Mouse (Mus musculus): ENCODE measurements around the gene Zfp414. TPM values are rescaled to one million over a fixed set of nuclear protein-coding genes. Genes with fewer than 3 reads are reported as not detected.
"Not testable (repeated sequence)": the region's sequence is repeated elsewhere in the genome, so short reads cannot be mapped to it uniquely, and the experiment has no call there.

Gene Zfp414
- polyA plus RNA-seq, 1 experiment from 2014 or later, result 51.9 TPM

DNA sequence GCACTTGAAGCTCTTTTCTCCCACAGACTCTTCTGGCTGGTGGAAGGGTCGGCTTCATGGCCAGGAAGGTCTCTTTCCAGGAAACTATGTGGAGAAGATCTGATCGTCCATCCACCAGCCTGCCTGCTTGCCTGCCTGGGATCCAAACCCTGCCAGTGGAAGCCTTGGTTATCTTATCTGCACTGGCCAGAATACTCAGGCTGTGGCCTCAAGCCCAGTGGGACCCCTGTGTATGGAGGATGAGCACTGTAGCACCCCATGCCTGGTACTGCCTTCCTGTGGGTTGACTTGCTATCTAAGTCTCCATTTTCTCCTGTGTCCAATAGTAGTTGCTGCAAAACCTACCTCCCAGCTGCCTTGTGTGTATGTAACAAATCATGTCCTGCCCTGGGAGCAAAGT is 21.6 kb upstream of the Zfp414 start:
- Histone ChIP-seq H3K4me3 (ENCODE audit: low read depth, low read length) (no peak overlapping the region), H3K27me3 (replicated peaks; ENCODE audit: control insufficient read depth, insufficient read depth, low read length) (no peaks in the 10 kb centered on the region), H3K27ac (replicated peaks; ENCODE audit: low read depth, low read length) (no peak overlapping the region), H3K4me1 (ENCODE audit: control insufficient read depth, insufficient read depth, low read length) (no peaks in the 10 kb centered on the region), H3K9me3 (ENCODE audit: control insufficient read depth, low read length) (no peaks in the 10 kb centered on the region), H3K9ac (ENCODE audit: low read depth, low read length) (no peak overlapping the region), H3K4me2 (ENCODE audit: low read depth, low read length) (no peak overlapping the region), H3K36me3 (ENCODE audit: control insufficient read depth, insufficient read depth, low read length) (no peaks in the 10 kb centered on the region)
- ATAC-seq (ENCODE audit: low read depth) (no peak), DNase-seq (ENCODE audit: low spot score) (no peak)
- 86% methylated on average over 2 of the region's 2 CpGs for WGBS

DNA sequence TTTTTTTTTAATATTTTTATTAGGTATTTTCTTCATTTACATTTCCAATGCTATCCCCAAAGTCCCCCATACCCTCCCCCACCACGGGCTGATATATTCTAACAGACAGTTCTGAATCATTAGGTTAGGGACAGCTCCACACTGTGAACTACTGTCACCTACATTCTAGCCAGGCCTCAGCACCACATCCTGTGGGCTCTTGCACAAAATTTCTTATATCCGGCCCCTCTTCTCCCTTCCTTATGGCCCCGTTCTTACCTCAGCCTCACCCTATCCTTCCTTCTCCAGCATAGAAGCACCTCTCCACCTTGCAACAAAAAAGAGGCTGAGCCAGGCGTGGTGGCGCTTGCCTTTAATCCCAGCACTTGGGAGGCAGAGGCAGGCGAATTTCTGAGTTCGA is 18.3 kb upstream of the Zfp414 start:
- no peak overlapping the region for H3K27ac ChIP-seq (replicated peaks; ENCODE audit: low read depth, low read length)
- no peaks in the 10 kb centered on the region for H3K4me1 ChIP-seq (ENCODE audit: control insufficient read depth, insufficient read depth, low read length)
- H3K36me3 ChIP-seq (ENCODE audit: control insufficient read depth, insufficient read depth, low read length), result no peaks in the 10 kb centered on the region
- H3K4me3 ChIP-seq (ENCODE audit: low read depth, low read length), result no peak overlapping the region
- 86% methylated on average over 7 of the region's 7 CpGs for WGBS
- no peak overlapping the region for H3K4me2 ChIP-seq (ENCODE audit: low read depth, low read length)
- ATAC-seq (ENCODE audit: low read depth), result no peak
- no peaks in the 10 kb centered on the region for H3K27me3 ChIP-seq (replicated peaks; ENCODE audit: control insufficient read depth, insufficient read depth, low read length)
- no peak overlapping the region for H3K9ac ChIP-seq (ENCODE audit: low read depth, low read length)
- DNase-seq (ENCODE audit: low spot score), result no peak
- H3K9me3 ChIP-seq (ENCODE audit: control insufficient read depth, low read length), result no peaks in the 10 kb centered on the region

DNA sequence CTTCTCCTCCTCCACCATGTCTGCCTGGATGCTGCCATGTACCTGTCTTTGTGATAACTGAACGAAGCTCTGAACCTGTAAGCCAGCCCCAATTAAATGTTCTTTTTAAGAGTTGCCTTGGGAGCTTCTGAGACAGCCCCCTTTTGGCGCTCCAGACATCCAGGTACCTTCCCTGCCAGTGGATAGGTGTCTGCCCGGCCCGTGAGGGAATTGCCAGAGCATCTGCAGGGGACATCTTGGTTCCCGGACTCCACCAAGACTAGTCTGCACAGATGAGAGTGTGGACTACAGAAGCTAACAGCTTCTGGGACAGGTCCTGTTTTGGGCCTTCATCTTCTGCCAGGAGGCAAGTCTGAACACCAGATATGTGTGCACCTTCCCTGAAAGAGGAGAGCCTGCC is 15.2 kb upstream of the Zfp414 start:
- not testable (repeated sequence) for H3K4me3 ChIP-seq (ENCODE audit: low read depth, low read length); H3K4me1 ChIP-seq (ENCODE audit: control insufficient read depth, insufficient read depth, low read length); DNase-seq (ENCODE audit: low spot score); H3K27me3 ChIP-seq (replicated peaks; ENCODE audit: control insufficient read depth, insufficient read depth, low read length); ATAC-seq (ENCODE audit: low read depth); H3K4me2 ChIP-seq (ENCODE audit: low read depth, low read length); H3K9ac ChIP-seq (ENCODE audit: low read depth, low read length); H3K36me3 ChIP-seq (ENCODE audit: control insufficient read depth, insufficient read depth, low read length); H3K27ac ChIP-seq (replicated peaks; ENCODE audit: low read depth, low read length); H3K9me3 ChIP-seq (ENCODE audit: control insufficient read depth, low read length)
- 78% methylated on average over 5 of the region's 5 CpGs for WGBS

GRCm38 (mm10) chr17:33627281-33627680 is 1.6 kb upstream of the Zfp414 start:
- Histone ChIP-seq H3K27me3 (replicated peaks; ENCODE audit: control insufficient read depth, insufficient read depth, low read length) (no peaks in the 10 kb centered on the region), H3K4me1 (ENCODE audit: control insufficient read depth, insufficient read depth, low read length) (peaks cover 17% of the 10 kb centered on the region), H3K9ac (ENCODE audit: low read depth, low read length) (no peak overlapping the region), H3K9me3 (ENCODE audit: control insufficient read depth, low read length) (no peaks in the 10 kb centered on the region), H3K36me3 (ENCODE audit: control insufficient read depth, insufficient read depth, low read length) (peaks cover 23% of the 10 kb centered on the region), H3K4me3 (ENCODE audit: low read depth, low read length) (no peak overlapping the region), H3K27ac (replicated peaks; ENCODE audit: low read depth, low read length) (no peak overlapping the region), H3K4me2 (ENCODE audit: low read depth, low read length) (no peak overlapping the region)
- DNase-seq (ENCODE audit: low spot score) (no peak), ATAC-seq (ENCODE audit: low read depth) (no peak)
- WGBS, result 90% methylated on average over 3 of the region's 3 CpGs

GRCm38 (mm10) chr17:33629487-33630125 is 716 bp downstream of the Zfp414 start:
- H3K4me1 ChIP-seq (ENCODE audit: control insufficient read depth, insufficient read depth, low read length), result peaks cover 17% of the 10 kb centered on the region
- ATAC-seq (ENCODE audit: low read depth) (no peak), DNase-seq (ENCODE audit: low spot score) (no peak)
- H3K9me3 ChIP-seq (ENCODE audit: control insufficient read depth, low read length), result no peaks in the 10 kb centered on the region
- H3K4me2 ChIP-seq (ENCODE audit: low read depth, low read length), result peak overlapping the region; percentile 65
- H3K36me3 ChIP-seq (ENCODE audit: control insufficient read depth, insufficient read depth, low read length), result peaks cover 27% of the 10 kb centered on the region
- H3K27ac ChIP-seq (replicated peaks; ENCODE audit: low read depth, low read length), result peak overlapping the region; percentile 96
- H3K4me3 ChIP-seq (ENCODE audit: low read depth, low read length), result peak overlapping the region; percentile 57
- 72% methylated on average over 12 of the region's 12 CpGs for WGBS
- H3K27me3 ChIP-seq (replicated peaks; ENCODE audit: control insufficient read depth, insufficient read depth, low read length), result no peaks in the 10 kb centered on the region
- peak overlapping the region; percentile 77 for H3K9ac ChIP-seq (ENCODE audit: low read depth, low read length)

DNA sequence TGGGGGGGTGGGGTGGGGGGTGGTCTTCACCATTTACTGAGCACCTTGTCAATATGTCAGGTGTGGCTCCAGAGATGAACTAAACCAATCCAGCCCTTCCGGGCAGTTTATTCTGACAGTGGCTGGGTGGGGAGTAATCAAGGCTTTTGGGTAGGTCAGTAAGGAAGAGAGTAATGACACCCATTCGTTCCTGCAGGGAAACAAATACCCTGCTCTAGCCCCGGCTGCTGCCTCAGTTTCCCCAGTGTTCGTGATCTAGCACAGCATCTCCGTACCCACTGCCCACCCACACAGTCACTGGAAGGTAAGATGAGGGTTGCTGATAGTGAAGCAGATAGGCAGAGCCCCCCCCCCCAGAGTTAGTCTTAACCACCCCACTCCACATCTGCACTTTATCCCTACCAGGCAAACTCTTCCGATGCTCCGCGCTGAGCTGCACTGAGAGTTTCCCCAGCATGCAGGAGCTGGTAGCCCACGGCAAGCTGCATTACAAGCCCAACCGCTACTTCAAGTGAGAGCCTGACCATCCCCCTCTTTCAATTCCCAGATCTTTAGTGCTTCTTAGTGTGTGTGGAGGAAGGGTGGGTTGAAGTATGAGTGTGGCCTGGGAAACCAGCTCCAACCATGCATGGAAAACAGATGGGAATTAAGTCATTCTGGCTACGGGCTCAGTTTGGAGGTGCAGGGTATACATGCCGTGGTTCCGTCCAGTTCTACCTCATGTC is 1.4 kb downstream of the Zfp414 start:
- ATAC-seq (ENCODE audit: low read depth), result no peak
- H3K27me3 ChIP-seq (replicated peaks; ENCODE audit: control insufficient read depth, insufficient read depth, low read length), result no peaks in the 10 kb centered on the region
- peaks cover 27% of the 10 kb centered on the region for H3K36me3 ChIP-seq (ENCODE audit: control insufficient read depth, insufficient read depth, low read length)
- peak overlapping the region; percentile 65 for H3K4me2 ChIP-seq (ENCODE audit: low read depth, low read length)
- peak; percentile 16 for DNase-seq (ENCODE audit: low spot score)
- peak overlapping the region; percentile 96; the same call in 1 of the 2 replicates for H3K27ac ChIP-seq (replicated peaks; ENCODE audit: low read depth, low read length)
- H3K4me1 ChIP-seq (ENCODE audit: control insufficient read depth, insufficient read depth, low read length), result peaks cover 17% of the 10 kb centered on the region
- no peaks in the 10 kb centered on the region for H3K9me3 ChIP-seq (ENCODE audit: control insufficient read depth, low read length)
- WGBS, result 63% methylated on average over 13 of the region's 13 CpGs
- H3K9ac ChIP-seq (ENCODE audit: low read depth, low read length), result peak overlapping the region; percentile 77; the same call in 1 of the 2 replicates
- H3K4me3 ChIP-seq (ENCODE audit: low read depth, low read length), result peak overlapping the region; percentile 5; the same call in 1 of the 2 replicates

DNA sequence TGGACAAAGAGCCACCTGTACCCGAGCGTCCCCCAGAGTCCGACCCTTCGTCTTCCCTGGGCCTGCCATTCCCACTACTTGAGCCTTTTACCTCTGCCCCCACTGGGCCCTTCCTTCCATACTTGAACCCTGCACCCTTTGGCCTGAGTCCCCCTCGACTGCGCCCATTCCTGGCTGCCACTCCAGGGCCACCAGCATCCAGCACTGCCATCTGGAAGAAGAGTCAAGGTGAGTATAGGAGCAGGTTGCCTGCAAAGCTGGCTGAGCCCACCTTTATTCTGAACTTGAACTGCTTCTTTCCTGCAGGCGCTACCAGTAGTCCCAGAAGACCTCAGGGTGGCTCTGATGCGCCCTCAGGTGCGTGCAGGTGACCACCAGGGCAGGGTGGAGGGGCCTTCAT is 2.3 kb downstream of the Zfp414 start:
- Histone ChIP-seq H3K4me1 (ENCODE audit: control insufficient read depth, insufficient read depth, low read length) (peaks cover 17% of the 10 kb centered on the region), H3K9ac (ENCODE audit: low read depth, low read length) (no peak overlapping the region), H3K36me3 (ENCODE audit: control insufficient read depth, insufficient read depth, low read length) (peaks cover 27% of the 10 kb centered on the region), H3K4me3 (ENCODE audit: low read depth, low read length) (no peak overlapping the region), H3K27me3 (replicated peaks; ENCODE audit: control insufficient read depth, insufficient read depth, low read length) (no peaks in the 10 kb centered on the region), H3K4me2 (ENCODE audit: low read depth, low read length) (no peak overlapping the region), H3K9me3 (ENCODE audit: control insufficient read depth, low read length) (no peaks in the 10 kb centered on the region), H3K27ac (replicated peaks; ENCODE audit: low read depth, low read length) (no peak overlapping the region)
- ATAC-seq (ENCODE audit: low read depth) (no peak), DNase-seq (ENCODE audit: low spot score) (no peak)
- WGBS, result 89% methylated on average over 9 of the region's 9 CpGs

GRCm38 (mm10) chr17:33631796-33632195 is 2.9 kb downstream of the Zfp414 start:
- Histone ChIP-seq H3K9me3 (ENCODE audit: control insufficient read depth, low read length) (no peaks in the 10 kb centered on the region), H3K4me3 (ENCODE audit: low read depth, low read length) (no peak overlapping the region), H3K27ac (replicated peaks; ENCODE audit: low read depth, low read length) (no peak overlapping the region), H3K27me3 (replicated peaks; ENCODE audit: control insufficient read depth, insufficient read depth, low read length) (no peaks in the 10 kb centered on the region), H3K36me3 (ENCODE audit: control insufficient read depth, insufficient read depth, low read length) (peaks cover 27% of the 10 kb centered on the region), H3K4me1 (ENCODE audit: control insufficient read depth, insufficient read depth, low read length) (peaks cover 17% of the 10 kb centered on the region), H3K9ac (ENCODE audit: low read depth, low read length) (no peak overlapping the region), H3K4me2 (ENCODE audit: low read depth, low read length) (no peak overlapping the region)
- DNase-seq (ENCODE audit: low spot score) (no peak), ATAC-seq (ENCODE audit: low read depth) (no peak)
- 76% methylated on average over 5 of the region's 5 CpGs for WGBS

- DNase-seq (ENCODE audit: low spot score), result peak; percentile 39
- Histone ChIP-seq H3K4me3 (ENCODE audit: low read depth, low read length) (no peak overlapping the region), H3K4me2 (ENCODE audit: low read depth, low read length) (no peak overlapping the region), H3K9ac (ENCODE audit: low read depth, low read length) (no peak overlapping the region), H3K9me3 (ENCODE audit: control insufficient read depth, low read length) (no peaks in the 10 kb centered on the region), H3K36me3 (ENCODE audit: control insufficient read depth, insufficient read depth, low read length) (peaks cover 7% of the 10 kb centered on the region), H3K27ac (replicated peaks; ENCODE audit: low read depth, low read length) (no peak overlapping the region), H3K4me1 (ENCODE audit: control insufficient read depth, insufficient read depth, low read length) (no peaks in the 10 kb centered on the region), H3K27me3 (replicated peaks; ENCODE audit: control insufficient read depth, insufficient read depth, low read length) (no peaks in the 10 kb centered on the region)
- whole genome bisulfite sequencing, result 75% methylated on average over 2 of the region's 2 CpGs
- ATAC-seq (ENCODE audit: low read depth), result no peak
Observed at GRCm38 (mm10) chr17:33637038-33637437, 8.1 kb downstream of the Zfp414 start.
